Mouse (Mus musculus) lung, adult 2 months (tissue): Measurements from ENCODE around the gene Car14. TPM values are rescaled to one million over a fixed set of nuclear protein-coding genes. Genes with fewer than 3 reads are reported as not detected.

Experiments used
- DNase-seq: peaks from one replicate; pipeline ENCODE4 v3.0.0; 2022
- H3K4me1 ChIP-seq: fragments of 200-500 bp; 2 replicates; pipeline ENCODE4 v1.6.1; 2011; ENCODE audit warnings: low read length; ENCODE audit not compliant: control insufficient read depth, insufficient read depth
- H3K4me3 ChIP-seq: fragments of 200-500 bp; replicated peaks from 2 replicates; pipeline ENCODE3; 2011; ENCODE audit warnings: low read depth, mild to moderate bottlenecking, control low read depth, low read length; ENCODE audit errors: extremely low read depth
- CTCF ChIP-seq: fragments of 200-500 bp; IDR thresholded peaks from 2 replicates; pipeline ENCODE4 v1.5.1; 2011; ENCODE audit warnings: mild to moderate bottlenecking, low read length, control low read depth; ENCODE audit not compliant: insufficient read depth
- POLR2A ChIP-seq: fragments of 200-500 bp; IDR thresholded peaks from 2 replicates; pipeline ENCODE4 v1.6.1; 2011; ENCODE audit warnings: low read depth, mild to moderate bottlenecking, control low read depth, low read length, borderline replicate concordance; ENCODE audit errors: extremely low read depth
- WGBS: fragments of 180-500 bp; shearing (Covaris S2); methylation state at CpG from one replicate; pipeline ENCODE4 v1.1.7; 2018; 5-methylcytosine and 5-hydroxymethylcytosine counted together
- polyA plus RNA-seq: library from polyadenylated mRNA; depleted of rRNA; stranded (reverse); fragments of >200 nt; gene quantifications from 2 replicates; pipeline ENCODE4 v1.2.3, GENCODE M21; 2012

Car14 gene
- polyA plus RNA-seq, 1 experiment, result 36.1 TPM

- WGBS, result 93% methylated on average over 15 of the region's 15 CpGs
- TF ChIP-seq CTCF, result peak; percentile 47
- TF ChIP-seq POLR2A, result no peak
- DNase-seq, result no peak
- Histone ChIP-seq H3K4me1 (no peaks in the 10 kb centered on the region), H3K4me3 (no peak overlapping the region)
Observed at GRCm38 (mm10) chr3:95938835-95939234, 34.3 kb upstream of the Car14 start.

GRCm38 (mm10) chr3:95938217-95938616 is 33.7 kb upstream of the Car14 start:
- Histone ChIP-seq H3K4me3 (no peak overlapping the region), H3K4me1 (no peaks in the 10 kb centered on the region)
- WGBS, result 94% methylated on average over 8 of the region's 8 CpGs
- no peak for DNase-seq
- TF ChIP-seq CTCF (no peak), POLR2A (no peak)

GRCm38 (mm10) chr3:95934448-95934847 is 30.0 kb upstream of the Car14 start:
- Histone ChIP-seq H3K4me1 (peaks cover 3% of the 10 kb centered on the region), H3K4me3 (no peak overlapping the region)
- no peak for DNase-seq
- TF ChIP-seq CTCF (no peak), POLR2A (no peak)
- WGBS, result 73% methylated on average over 1 of the region's 1 CpGs

- no peak for DNase-seq
- H3K4me1 ChIP-seq, result peaks cover 3% of the 10 kb centered on the region
- 73% methylated on average over 7 of the region's 7 CpGs for WGBS
- no peak overlapping the region for H3K4me3 ChIP-seq
- no peak for TF ChIP-seq POLR2A
- no peak for TF ChIP-seq CTCF
Observed at GRCm38 (mm10) chr3:95933111-95933750, 28.7 kb upstream of the Car14 start.

- H3K4me1 ChIP-seq, result peaks cover 3% of the 10 kb centered on the region
- 82% methylated on average over 7 of the region's 7 CpGs for WGBS
- TF ChIP-seq POLR2A, result no peak
- no peak for TF ChIP-seq CTCF
- DNase-seq, result no peak
- H3K4me3 ChIP-seq, result no peak overlapping the region
Observed at GRCm38 (mm10) chr3:95932566-95932965, 28.1 kb upstream of the Car14 start.

GRCm38 (mm10) chr3:95932157-95932556 is 27.7 kb upstream of the Car14 start:
- H3K4me3 ChIP-seq, result no peak overlapping the region
- TF ChIP-seq POLR2A (no peak), CTCF (no peak)
- H3K4me1 ChIP-seq, result peaks cover 3% of the 10 kb centered on the region
- WGBS, result 53% methylated on average over 1 of the region's 1 CpGs
- DNase-seq, result no peak

GRCm38 (mm10) chr3:95931471-95931870 is 27.0 kb upstream of the Car14 start:
- DNase-seq, result no peak
- WGBS, result 84% methylated on average over 1 of the region's 1 CpGs
- TF ChIP-seq POLR2A, result no peak
- no peak for TF ChIP-seq CTCF
- Histone ChIP-seq H3K4me3 (no peak overlapping the region), H3K4me1 (peaks cover 3% of the 10 kb centered on the region)

- 2% methylated on average over 5 of the region's 5 CpGs for WGBS
- H3K4me1 ChIP-seq, result peaks cover 3% of the 10 kb centered on the region
- H3K4me3 ChIP-seq, result peak overlapping the region; percentile 75
- peak; percentile 17 for DNase-seq
- TF ChIP-seq POLR2A, result no peak
Observed at GRCm38 (mm10) chr3:95930471-95930789, 25.9 kb upstream of the Car14 start.

GRCm38 (mm10) chr3:95929581-95930470 is 25.3 kb upstream of the Car14 start:
- peak; percentile 63 for DNase-seq
- Histone ChIP-seq H3K4me3 (peak overlapping the region; percentile 75), H3K4me1 (peaks cover 3% of the 10 kb centered on the region)
- WGBS, result under 1% methylated on average over 105 of the region's 105 CpGs
- TF ChIP-seq CTCF (no peak), POLR2A (no peak)
